11 mouse cellular contexts compared by ENCODE assay signal in the genomic region with DNA sequence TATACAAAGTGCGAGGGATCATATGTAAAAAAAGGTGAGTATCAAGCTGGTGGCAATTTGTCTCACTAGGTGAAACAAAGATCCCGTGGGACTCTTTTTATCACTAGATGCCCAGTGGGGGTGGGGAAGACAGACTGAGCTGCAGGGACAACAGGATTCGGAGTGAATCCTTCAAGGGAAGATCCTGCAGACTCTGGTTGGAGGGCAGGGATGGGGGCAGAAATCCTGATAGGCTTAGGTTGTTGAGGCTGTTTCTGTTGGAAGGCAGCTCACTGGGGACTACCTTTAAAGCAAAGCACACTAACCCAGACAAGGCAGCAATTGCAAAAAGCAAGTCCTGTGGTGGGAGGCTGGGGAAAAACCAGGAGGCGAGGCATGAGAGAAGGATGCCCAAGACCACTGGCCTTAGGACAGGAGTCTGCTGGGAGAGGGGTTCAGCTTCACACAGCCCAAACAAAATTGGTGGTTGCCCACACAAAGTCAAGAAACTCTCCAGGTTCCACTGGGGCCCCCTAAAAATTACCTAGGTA. TPM values are rescaled to one million over a fixed set of nuclear protein-coding genes. Genes with fewer than 3 reads are reported as not detected.
DNase-seq lines count a peak whose midpoint lies in the region; ATAC-seq and TF ChIP-seq lines count a peak whose summit lies in the region.
"Had no signal": no experiment of that assay in that cellular context is flagged by ENCODE, and none has a peak within 500 bp of the region (broad histone marks: within the 10 kb centered on the region; RNA-seq: fewer than 3 reads in every experiment).

No protein-coding gene starts in this region.

- peaks cover 11% of the 10 kb centered on the region; the same call in 1 of the 2 replicates for H3K36me3 ChIP-seq in heart, embryonic 12.5 days
- H3K36me3 ChIP-seq in lung, postnatal 0 days (ENCODE audit: insufficient read depth, low read length) = no peaks in the 10 kb centered on the region; the same call in 1 of the 2 replicates
- peaks cover 20% of the 10 kb centered on the region for H3K36me3 ChIP-seq in embryonic facial prominence, embryonic 13.5 days
- peaks cover 67% of the 10 kb centered on the region for H3K36me3 ChIP-seq in liver, postnatal 0 days (replicated peaks; ENCODE audit: insufficient read depth, low read length)

- no peak for TF ChIP-seq EP300 in lung, postnatal 0 days (IDR thresholded peaks at IDR 0.05)
- TF ChIP-seq EP300 in liver, postnatal 0 days (IDR thresholded peaks at IDR 0.05; ENCODE audit: low read depth) = no peak

- no peak overlapping the region for H3K27ac ChIP-seq in heart, embryonic 12.5 days (ENCODE audit: poor library complexity, severe bottlenecking)
- no peak overlapping the region for H3K27ac ChIP-seq in lung, postnatal 0 days (ENCODE audit: low read length)
- no peak overlapping the region for H3K27ac ChIP-seq in embryonic facial prominence, embryonic 13.5 days
- H3K27ac ChIP-seq in liver, postnatal 0 days (ENCODE audit: low read depth) = peak overlapping the region; percentile 16; the same call in 1 of the 2 replicates
- H3K27ac ChIP-seq: embryonic facial prominence, embryonic 15.5 days had no signal

- H3K9me3 ChIP-seq in heart, embryonic 12.5 days (replicated peaks) = no peaks in the 10 kb centered on the region
- H3K9me3 ChIP-seq in lung, postnatal 0 days (ENCODE audit: low read length) = no peaks in the 10 kb centered on the region
- no peaks in the 10 kb centered on the region for H3K9me3 ChIP-seq in embryonic facial prominence, embryonic 13.5 days
- H3K9me3 ChIP-seq in liver, postnatal 0 days (ENCODE audit: low read length) = no peaks in the 10 kb centered on the region
- H3K9me3 ChIP-seq: embryonic facial prominence, embryonic 15.5 days had no signal

- 61% methylated on average over 4 of the region's 4 CpGs for WGBS in heart, embryonic 12.5 days
- WGBS in lung, postnatal 0 days = 75% methylated on average over 4 of the region's 4 CpGs
- 75% methylated on average over 4 of the region's 4 CpGs for WGBS in embryonic facial prominence, embryonic 13.5 days
- WGBS in liver, postnatal 0 days (ENCODE audit: insufficient replicate concordance) = 81% methylated on average over 4 of the region's 4 CpGs

- no peak for DNase-seq in heart, postnatal 4 days
- no peak for DNase-seq in lung, postnatal 0 days (ENCODE audit: low spot score)
- DNase-seq in lung, postnatal 10 days = no peak
- DNase-seq in liver, postnatal 0 days = no peak
- no peak for DNase-seq in yolk sac, embryonic 10.5 days (ENCODE audit: low spot score)
- DNase-seq in frontal cortex, postnatal 10 days (ENCODE audit: low spot score in 2 of 2) = no peak
- DNase-seq: gastrocnemius, postnatal 14 days; kidney, postnatal 14 days had no signal

- peaks cover 76% of the 10 kb centered on the region for H3K4me1 ChIP-seq in heart, embryonic 12.5 days (replicated peaks)
- peaks cover 65% of the 10 kb centered on the region for H3K4me1 ChIP-seq in lung, postnatal 0 days (ENCODE audit: insufficient read depth, low read depth, low read length)
- H3K4me1 ChIP-seq in embryonic facial prominence, embryonic 13.5 days = peaks cover 73% of the 10 kb centered on the region
- H3K4me1 ChIP-seq in liver, postnatal 0 days (ENCODE audit: insufficient read depth) = peaks cover 66% of the 10 kb centered on the region

- H3K9ac ChIP-seq in heart, embryonic 12.5 days = 0 out of 2 replicates have a peak overlapping the region, but pooled peaks have one; percentile 17
- no peak overlapping the region for H3K9ac ChIP-seq in lung, postnatal 0 days (replicated peaks; ENCODE audit: low read depth)
- H3K9ac ChIP-seq in embryonic facial prominence, embryonic 13.5 days = no peak overlapping the region
- H3K9ac ChIP-seq in liver, postnatal 0 days (replicated peaks) = peak overlapping the region; percentile 42
- H3K9ac ChIP-seq: embryonic facial prominence, embryonic 15.5 days had no signal

- ATAC-seq in heart, embryonic 12.5 days (ENCODE audit: insufficient number of reproducible peaks, low FRiP score) = no peak
- ATAC-seq in lung, postnatal 0 days = no peak
- ATAC-seq in embryonic facial prominence, embryonic 13.5 days (ENCODE audit: insufficient number of reproducible peaks, insufficient read depth, low FRiP score, low TSS enrichment, low read depth) = no peak
- ATAC-seq in liver, postnatal 0 days = no peak

- no peak for TF ChIP-seq CTCF in lung, postnatal 0 days (IDR thresholded peaks at IDR 0.05)
- TF ChIP-seq CTCF in liver, postnatal 0 days (IDR thresholded peaks at IDR 0.05; ENCODE audit: low read depth) = no peak

- peak overlapping the region; percentile 75 for H3K4me2 ChIP-seq in heart, embryonic 12.5 days
- H3K4me2 ChIP-seq in lung, postnatal 0 days (replicated peaks; ENCODE audit: low read depth, low read length) = peak overlapping the region; percentile 78; the same call in 1 of the 2 replicates
- peak overlapping the region; percentile 4; the same call in 1 of the 2 replicates for H3K4me2 ChIP-seq in embryonic facial prominence, embryonic 13.5 days
- H3K4me2 ChIP-seq in liver, postnatal 0 days (ENCODE audit: low read depth, low read length) = peak overlapping the region; percentile 84
- H3K4me2 ChIP-seq: embryonic facial prominence, embryonic 15.5 days had no signal

- no peaks in the 10 kb centered on the region for H3K27me3 ChIP-seq in heart, embryonic 12.5 days (replicated peaks)
- H3K27me3 ChIP-seq in lung, postnatal 0 days (replicated peaks; ENCODE audit: insufficient read depth, low read length) = no peaks in the 10 kb centered on the region
- H3K27me3 ChIP-seq in embryonic facial prominence, embryonic 13.5 days = no peaks in the 10 kb centered on the region
- no peaks in the 10 kb centered on the region for H3K27me3 ChIP-seq in liver, postnatal 0 days (ENCODE audit: insufficient read depth, low read length)
- H3K27me3 ChIP-seq: embryonic facial prominence, embryonic 15.5 days had no signal

- H3K4me3 ChIP-seq in heart, embryonic 12.5 days = peak overlapping the region; percentile 2; the same call in 1 of the 2 replicates
- no peak overlapping the region for H3K4me3 ChIP-seq in lung, postnatal 0 days (ENCODE audit: low read depth, low read length)
- H3K4me3 ChIP-seq in embryonic facial prominence, embryonic 13.5 days = no peak overlapping the region
- H3K4me3 ChIP-seq in liver, postnatal 0 days (ENCODE audit: low read depth, low read length) = peak overlapping the region; percentile 26
- H3K4me3 ChIP-seq: embryonic facial prominence, embryonic 15.5 days had no signal

RNA-seq across cellular contexts. Expression of gene Bcl2l1, which starts 6.3 kb away (rescaled TPM):
- 83.0 and 85.9 TPM in 2 replicates for polyA plus RNA-seq in heart, embryonic 12.5 days (2016; fragmentation: Nextera tagmentation; extraction: Ambion mirVana)
- 10 to 100 TPM; 39.0 to 45.0 TPM for total RNA-seq in heart, postnatal 4 days (2021)
- polyA plus RNA-seq in lung, postnatal 0 days (2015; fragmentation: Nextera tagmentation; extraction: Ambion mirVana) = 100 and 103 TPM in 2 replicates
- polyA plus RNA-seq in embryonic facial prominence, embryonic 13.5 days (2015; fragmentation: Nextera tagmentation; extraction: Ambion mirVana) = 100 and 102 TPM in 2 replicates
- polyA plus RNA-seq in liver, postnatal 0 days (2015; fragmentation: Nextera tagmentation; extraction: Ambion mirVana) = 84.2 and 84.4 TPM in 2 replicates

RNA-seq across cellular contexts. Expression of gene Tpx2, which starts 22.5 kb away (rescaled TPM):
- polyA plus RNA-seq in heart, embryonic 12.5 days (2016; fragmentation: Nextera tagmentation; extraction: Ambion mirVana) = 65.6 and 74.1 TPM in 2 replicates
- total RNA-seq in heart, postnatal 4 days (2021) = 10 to 100 TPM; 42.4 to 51.9 TPM
- 3.1 and 5.7 TPM in 2 replicates for polyA plus RNA-seq in lung, postnatal 0 days (2015; fragmentation: Nextera tagmentation; extraction: Ambion mirVana)
- polyA plus RNA-seq in embryonic facial prominence, embryonic 13.5 days (2015; fragmentation: Nextera tagmentation; extraction: Ambion mirVana) = 86.4 and 86.6 TPM in 2 replicates
- 20.7 and 25.8 TPM in 2 replicates for polyA plus RNA-seq in liver, postnatal 0 days (2015; fragmentation: Nextera tagmentation; extraction: Ambion mirVana)

Comparison
In these comparisons a context has a peak if more than half of its experiments do, and no peak if none do; other contexts are left out.
1. H3K4me2 ChIP-seq: peak in every context shown above with its lines; median percentile 84 in liver, postnatal 0 days; 78 in lung, postnatal 0 days; 75 in heart, embryonic 12.5 days; 4 in embryonic facial prominence, embryonic 13.5 days.
2. H3K4me3 ChIP-seq: peak in heart, embryonic 12.5 days (single experiment) and liver, postnatal 0 days (single experiment); none in lung, postnatal 0 days (single experiment) and embryonic facial prominence, embryonic 13.5 days (single experiment).
3. H3K9ac ChIP-seq: peak in heart, embryonic 12.5 days (single experiment) and liver, postnatal 0 days (single experiment); none in lung, postnatal 0 days (single experiment) and embryonic facial prominence, embryonic 13.5 days (single experiment).